Mouse (Mus musculus) heart, embryonic 13.5 days (tissue): ENCODE measurements around the gene Eif3j1. TPM values are rescaled to one million over a fixed set of nuclear protein-coding genes. Genes with fewer than 3 reads are reported as not detected.
"Not testable (repeated sequence)": the region's sequence is repeated elsewhere in the genome, so short reads cannot be mapped to it uniquely, and the experiment has no call there.

Source experiments
- ATAC-seq: fragments of 200-750 bp; cut with Nextera tagmentation; 2 replicates; pipeline ENCODE4 v1.8.0; 2017; ENCODE audit warnings: moderate TSS enrichment; ENCODE audit not compliant: insufficient number of reproducible peaks, low FRiP score, low TSS enrichment; ENCODE audit errors: extremely low read depth
- H3K27ac ChIP-seq: fragments of 300-500 bp; sonication (generic); replicated peaks from 2 replicates; pipeline ENCODE4 v1.5.1; 2015; ENCODE audit warnings: moderate library complexity, mild to moderate bottlenecking, inconsistent platforms
- H3K27me3 ChIP-seq: fragments of 300-500 bp; sonication (generic); replicated peaks from 2 replicates; pipeline ENCODE4 v1.6.1; 2015; ENCODE audit warnings: mild to moderate bottlenecking, inconsistent platforms
- H3K36me3 ChIP-seq: fragments of 300-500 bp; sonication (generic); 2 replicates; pipeline ENCODE4 v1.6.1; 2015; ENCODE audit warnings: mild to moderate bottlenecking, inconsistent platforms
- H3K4me1 ChIP-seq: fragments of 300-500 bp; sonication (generic); 2 replicates; pipeline ENCODE4 v1.6.1; 2015; ENCODE audit warnings: inconsistent platforms
- H3K4me2 ChIP-seq: fragments of 300-500 bp; sonication (generic); 2 replicates; pipeline ENCODE4 v1.6.1; 2015; ENCODE audit warnings: inconsistent platforms, mild to moderate bottlenecking, moderate library complexity
- H3K4me3 ChIP-seq: fragments of 300-500 bp; sonication (generic); 2 replicates; pipeline ENCODE4 v1.5.1; 2015; ENCODE audit warnings: moderate library complexity, mild to moderate bottlenecking, inconsistent platforms
- H3K9ac ChIP-seq: fragments of 300-500 bp; sonication (generic); 2 replicates; pipeline ENCODE4 v1.6.1; 2015; ENCODE audit warnings: inconsistent platforms, mild to moderate bottlenecking, moderate library complexity
- H3K9me3 ChIP-seq: fragments of 300-500 bp; sonication (generic); 2 replicates; pipeline ENCODE4 v1.6.1; 2016; ENCODE audit warnings: inconsistent platforms
- WGBS: fragments of 180-500 bp; shearing (Covaris S2); methylation state at CpG from one replicate; pipeline ENCODE4 v1.1.7; 2015; ENCODE audit warnings: mixed read lengths; 5-methylcytosine and 5-hydroxymethylcytosine counted together
- polyA plus RNA-seq: library from polyadenylated mRNA; unstranded; fragments of >200 nt; fragmentation: Nextera tagmentation; extraction: Ambion mirVana; gene quantifications from 2 replicates; pipeline ENCODE4 v1.2.1, GENCODE M21; 2015

Gene Eif3j1
- polyA plus RNA-seq, 1 experiment from 2014 or later: 10.2 TPM

DNA sequence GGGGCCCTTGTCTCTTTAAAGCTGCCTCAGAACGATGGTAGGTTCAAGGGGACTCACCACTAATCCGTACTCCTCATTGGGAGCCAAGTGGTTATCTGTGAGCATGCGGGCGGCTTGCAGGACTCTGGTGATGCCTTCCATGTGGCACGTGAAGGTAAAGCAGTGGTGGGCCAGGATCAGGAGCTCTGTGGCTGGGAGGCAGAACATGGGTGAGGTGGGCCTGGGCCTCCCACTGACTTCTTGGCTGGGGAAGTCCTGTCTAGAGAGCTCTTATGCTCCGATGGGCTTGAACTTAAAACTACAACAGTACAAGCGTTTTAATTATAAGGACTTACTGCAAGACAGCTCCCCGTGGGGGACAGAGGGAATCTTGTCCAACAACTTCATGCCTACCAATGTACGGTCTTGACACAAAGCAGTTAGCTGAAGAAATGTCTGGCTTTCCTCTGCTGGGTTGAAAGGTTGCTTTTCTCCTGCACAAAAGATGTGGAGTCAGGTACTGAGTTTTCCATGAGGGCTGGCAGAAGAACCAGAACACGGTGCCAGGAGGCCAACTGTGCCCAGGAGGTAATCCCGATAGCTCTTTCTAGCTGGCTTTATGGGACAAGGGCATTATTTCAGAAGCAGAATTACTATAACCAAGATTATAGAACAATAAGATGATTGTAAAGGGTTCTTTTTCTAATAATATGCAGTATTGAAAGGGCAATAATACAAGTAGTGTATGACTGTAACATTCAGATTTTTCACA is 31.2 kb downstream of the Eif3j1 start:
- Histone ChIP-seq H3K4me3 (no peak overlapping the region), H3K36me3 (peaks cover 66% of the 10 kb centered on the region), H3K4me2 (no peak overlapping the region), H3K9me3 (no peaks in the 10 kb centered on the region), H3K27me3 (no peaks in the 10 kb centered on the region), H3K4me1 (peaks cover 26% of the 10 kb centered on the region), H3K27ac (no peak overlapping the region), H3K9ac (no peak overlapping the region)
- 72% methylated on average over 11 of the region's 11 CpGs for WGBS
- ATAC-seq: no peak

GRCm38 (mm10) chr2:122065200-122065969 is 37.0 kb downstream of the Eif3j1 start:
- WGBS: 45% methylated on average over 14 of the region's 14 CpGs
- H3K27ac ChIP-seq: no peak overlapping the region
- no peak overlapping the region for H3K4me2 ChIP-seq
- H3K4me1 ChIP-seq: peaks cover 25% of the 10 kb centered on the region
- ATAC-seq: no peak
- H3K9ac ChIP-seq: no peak overlapping the region
- H3K27me3 ChIP-seq: no peaks in the 10 kb centered on the region
- H3K36me3 ChIP-seq: peaks cover 58% of the 10 kb centered on the region
- no peaks in the 10 kb centered on the region for H3K9me3 ChIP-seq
- no peak overlapping the region for H3K4me3 ChIP-seq

GRCm38 (mm10) chr2:122066241-122066640 is 37.9 kb downstream of the Eif3j1 start:
- WGBS: 43% methylated on average over 8 of the region's 8 CpGs
- ATAC-seq: no peak
- no peak overlapping the region for H3K4me2 ChIP-seq

DNA sequence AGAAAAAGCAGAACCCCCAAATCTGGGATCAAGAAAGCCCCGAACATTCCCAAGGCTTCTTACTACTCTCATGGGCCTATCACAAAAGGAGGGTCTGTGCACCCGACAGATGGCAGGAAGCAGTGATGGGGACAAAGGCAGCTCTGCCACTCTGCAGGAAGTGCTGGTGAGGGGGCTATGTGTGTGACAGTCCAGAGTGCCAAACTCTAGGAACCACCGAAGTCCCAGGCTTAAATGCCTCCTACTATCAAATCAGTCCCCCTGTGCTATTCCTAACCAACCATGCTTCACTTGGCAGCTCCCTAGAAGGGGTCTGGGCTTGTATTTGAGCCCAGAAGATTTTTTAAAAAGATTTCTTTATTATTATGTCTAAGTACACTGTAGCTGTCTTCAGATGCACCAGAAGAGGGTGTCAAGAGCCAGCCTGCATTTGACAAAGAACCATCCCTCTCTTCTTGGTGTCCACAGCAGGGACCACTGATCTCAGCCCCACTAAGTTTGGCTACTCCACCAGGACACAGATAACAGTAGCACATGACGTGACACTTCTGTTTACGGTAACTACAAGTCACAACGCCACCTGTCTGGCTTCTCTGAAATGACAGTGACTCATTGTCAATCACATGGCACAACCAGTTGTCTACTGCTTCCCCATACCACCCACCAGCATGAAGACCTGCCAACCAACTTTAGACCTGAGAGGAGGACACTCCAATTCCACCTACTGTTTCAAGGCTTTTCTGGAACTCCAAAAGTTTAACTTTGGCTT is 41.0 kb downstream of the Eif3j1 start:
- peaks cover 8% of the 10 kb centered on the region; the same call in 1 of the 2 replicates for H3K4me1 ChIP-seq
- no peaks in the 10 kb centered on the region for H3K27me3 ChIP-seq
- H3K9ac ChIP-seq: no peak overlapping the region
- WGBS: 73% methylated on average over 6 of the region's 6 CpGs
- H3K4me3 ChIP-seq: no peak overlapping the region
- H3K36me3 ChIP-seq: peaks cover 65% of the 10 kb centered on the region
- H3K27ac ChIP-seq: no peak overlapping the region
- no peaks in the 10 kb centered on the region for H3K9me3 ChIP-seq
- ATAC-seq: no peak
- H3K4me2 ChIP-seq: no peak overlapping the region

More at GRCm38 (mm10) chr2:122066241-122066640, 37.9 kb downstream of the Eif3j1 start:
- Histone ChIP-seq H3K27ac (peak overlapping the region; percentile 39; the same call in 1 of the 2 replicates), H3K9ac (0 out of 2 replicates have a peak overlapping the region, but pooled peaks have one; percentile 19), H3K27me3 (no peaks in the 10 kb centered on the region), H3K36me3 (peaks cover 59% of the 10 kb centered on the region), H3K4me1 (peaks cover 17% of the 10 kb centered on the region; the same call in 1 of the 2 replicates), H3K4me3 (no peak overlapping the region), H3K9me3 (no peaks in the 10 kb centered on the region)

- Histone ChIP-seq H3K9me3 (no peaks in the 10 kb centered on the region), H3K4me1 (peaks cover 8% of the 10 kb centered on the region; the same call in 1 of the 2 replicates), H3K4me3 (no peak overlapping the region), H3K27ac (no peak overlapping the region), H3K4me2 (no peak overlapping the region), H3K27me3 (no peaks in the 10 kb centered on the region), H3K9ac (no peak overlapping the region), H3K36me3 (peaks cover 65% of the 10 kb centered on the region)
- 36% methylated on average over 5 of the region's 5 CpGs for WGBS
- no peak for ATAC-seq
Observed at GRCm38 (mm10) chr2:122069922-122070321, 41.6 kb downstream of the Eif3j1 start.

- Histone ChIP-seq H3K27me3 (no peaks in the 10 kb centered on the region), H3K36me3 (peaks cover 81% of the 10 kb centered on the region), H3K9ac (no peak overlapping the region), H3K4me1 (peaks cover 7% of the 10 kb centered on the region), H3K4me3 (no peak overlapping the region), H3K4me2 (no peak overlapping the region), H3K9me3 (no peaks in the 10 kb centered on the region), H3K27ac (no peak overlapping the region)
- no peak for ATAC-seq
- 42% methylated on average over 7 of the region's 7 CpGs for WGBS
Observed at GRCm38 (mm10) chr2:122081728-122082456, 53.5 kb downstream of the Eif3j1 start.

DNA sequence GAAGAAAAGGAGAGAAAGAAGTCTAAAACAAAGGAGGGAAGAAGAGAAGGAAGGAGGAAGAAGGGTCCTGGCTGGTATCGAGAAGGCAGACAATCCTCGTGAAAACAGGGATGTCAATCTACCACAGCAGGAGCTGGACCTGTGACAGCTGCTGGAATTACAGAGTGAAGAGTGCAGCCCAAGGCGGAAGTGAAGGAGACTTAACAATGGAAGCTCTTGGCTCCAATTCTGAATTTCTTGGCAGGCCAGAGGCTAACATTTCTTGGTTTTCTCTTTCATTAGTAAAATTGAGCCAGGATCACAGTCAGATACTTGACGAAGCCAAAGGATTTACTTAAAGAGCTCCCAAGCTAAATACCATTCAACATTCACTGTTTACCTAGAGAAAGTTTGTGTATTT is 58.1 kb downstream of the Eif3j1 start:
- Histone ChIP-seq H3K4me1 (peaks cover 7% of the 10 kb centered on the region), H3K4me3 (no peak overlapping the region), H3K27me3 (no peaks in the 10 kb centered on the region), H3K36me3 (peaks cover 91% of the 10 kb centered on the region), H3K27ac (no peak overlapping the region), H3K4me2 (no peak overlapping the region), H3K9me3 (no peaks in the 10 kb centered on the region), H3K9ac (no peak overlapping the region)
- WGBS: 74% methylated on average over 4 of the region's 4 CpGs
- ATAC-seq: no peak

- Histone ChIP-seq H3K4me1 (no peaks in the 10 kb centered on the region), H3K9me3 (no peaks in the 10 kb centered on the region), H3K9ac (no peak overlapping the region), H3K4me2 (no peak overlapping the region), H3K4me3 (no peak overlapping the region), H3K27ac (no peak overlapping the region), H3K36me3 (peaks cover 96% of the 10 kb centered on the region), H3K27me3 (no peaks in the 10 kb centered on the region)
- 91% methylated on average over 4 of the region's 4 CpGs for WGBS
- no peak for ATAC-seq
Observed at GRCm38 (mm10) chr2:122093844-122094243, 65.5 kb downstream of the Eif3j1 start.

GRCm38 (mm10) chr2:122097686-122098085 is 69.3 kb downstream of the Eif3j1 start:
- not testable (repeated sequence) for H3K9ac ChIP-seq, H3K4me3 ChIP-seq, ATAC-seq, H3K4me1 ChIP-seq, H3K27me3 ChIP-seq, H3K27ac ChIP-seq, H3K4me2 ChIP-seq, H3K9me3 ChIP-seq
- H3K36me3 ChIP-seq: peaks cover 96% of the 10 kb centered on the region
- 82% methylated on average over 5 of the region's 5 CpGs for WGBS

DNA sequence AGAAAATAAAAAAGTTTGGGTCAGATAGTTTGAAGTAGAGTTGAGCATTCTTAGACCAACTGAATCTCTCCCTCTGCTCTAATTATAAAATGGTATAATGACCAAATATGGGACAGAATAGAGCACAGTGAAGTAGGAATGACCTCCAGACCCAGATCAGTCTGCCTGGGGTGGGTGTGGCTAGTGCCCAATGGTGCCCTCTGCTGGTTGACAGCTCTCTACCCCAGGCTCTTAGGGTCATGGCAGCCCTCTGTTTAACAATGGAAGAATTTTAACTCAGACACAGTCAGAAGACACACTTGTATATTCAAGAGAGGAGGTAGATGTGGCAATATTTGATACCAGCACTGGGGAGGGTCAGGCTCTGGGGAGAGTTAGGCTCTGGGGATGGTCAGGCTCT is 73.7 kb downstream of the Eif3j1 start:
- ATAC-seq: no peak
- Histone ChIP-seq H3K27me3 (no peaks in the 10 kb centered on the region), H3K9ac (no peak overlapping the region), H3K4me2 (no peak overlapping the region), H3K36me3 (peaks cover 84% of the 10 kb centered on the region), H3K4me1 (no peaks in the 10 kb centered on the region), H3K27ac (no peak overlapping the region), H3K4me3 (no peak overlapping the region), H3K9me3 (no peaks in the 10 kb centered on the region)
